Mouse (Mus musculus): ENCODE measurements around the gene Ifna1.
A peak's percentile ranks its signal among the peaks of the same experiment; 100 is the strongest.
"Not testable (repeated sequence)": the region's sequence is repeated elsewhere in the genome, so short reads cannot be mapped to it uniquely, and the experiment has no call there.

Ifna1 gene

GRCm38 (mm10) chr4:88849698-88850097, at the start of gene Ifna1:
Gene Ifna1 (plus strand): TSS chr4:88850087.
- no peak for DNase-seq (ENCODE audit: low read depth, low spot score)

GRCm38 (mm10) chr4:88802954-88803353, 46.9 kb upstream of the Ifna1 start, which contains the start of gene Gm13287:
Gene Gm13287 (plus strand): TSS chr4:88803254.
- not testable (repeated sequence) for DNase-seq (ENCODE audit: low read depth, low spot score)

- not testable (repeated sequence) for DNase-seq (ENCODE audit: low read depth, low spot score)
Observed at GRCm38 (mm10) chr4:88805231-88805630, 44.7 kb upstream of the Ifna1 start, which contains the start of gene Gm13288. Gene Gm13288 (plus strand): TSS chr4:88805531.

GRCm38 (mm10) chr4:88805761-88806160, 44.1 kb upstream of the Ifna1 start:
- DNase-seq (ENCODE audit: low read depth, low spot score), result not testable (repeated sequence)

GRCm38 (mm10) chr4:88815928-88816327, 34.0 kb upstream of the Ifna1 start, which contains the start of gene Ifna7:
Gene Ifna7 (plus strand): TSS chr4:88816228.
- DNase-seq (ENCODE audit: low read depth, low spot score), result no peak

GRCm38 (mm10) chr4:88819659-88820058, 30.2 kb upstream of the Ifna1 start, which contains the start of gene Ifna11:
Gene Ifna11 (plus strand): TSS chr4:88819959.
- no peak for DNase-seq (ENCODE audit: low read depth, low spot score)

- DNase-seq (ENCODE audit: low read depth, low spot score), result no peak
Observed at GRCm38 (mm10) chr4:88822995-88823394, 26.9 kb upstream of the Ifna1 start.

- DNase-seq (ENCODE audit: low read depth, low spot score), result not testable (repeated sequence)
Observed at GRCm38 (mm10) chr4:88827116-88827515, 22.8 kb upstream of the Ifna1 start, which contains the start of gene Ifna6. Gene Ifna6 (plus strand): TSS chr4:88827416.

GRCm38 (mm10) chr4:88830523-88830922, 19.4 kb upstream of the Ifna1 start:
- no peak for DNase-seq (ENCODE audit: low read depth, low spot score)

- DNase-seq (ENCODE audit: low read depth, low spot score), result not testable (repeated sequence)
Observed at GRCm38 (mm10) chr4:88835225-88835624, 14.7 kb upstream of the Ifna1 start, which contains the start of gene Ifna5. Gene Ifna5 (plus strand): TSS chr4:88835525.

- no peak for DNase-seq (ENCODE audit: low read depth, low spot score)
Observed at GRCm38 (mm10) chr4:88838828-88839227, 11.1 kb upstream of the Ifna1 start.

GRCm38 (mm10) chr4:88840058-88840457, 9.8 kb upstream of the Ifna1 start:
- DNase-seq (ENCODE audit: low read depth, low spot score), result no peak

GRCm38 (mm10) chr4:88841438-88841911, 8.4 kb upstream of the Ifna1 start, which contains the start of gene Ifna4:
Gene Ifna4 (plus strand): TSS chr4:88841861.
- no peak for DNase-seq (ENCODE audit: low read depth, low spot score)

- no peak for DNase-seq (ENCODE audit: low read depth, low spot score)
Observed at GRCm38 (mm10) chr4:88845334-88845733, 4.6 kb upstream of the Ifna1 start.

- no peak for DNase-seq (ENCODE audit: low read depth, low spot score)
Observed at GRCm38 (mm10) chr4:88851026-88851763, 1.3 kb downstream of the Ifna1 start.

- no peak for DNase-seq (ENCODE audit: low read depth, low spot score)
Observed at GRCm38 (mm10) chr4:88859214-88859613, 9.3 kb downstream of the Ifna1 start.

GRCm38 (mm10) chr4:88863309-88863708, 13.4 kb downstream of the Ifna1 start:
- no peak for DNase-seq (ENCODE audit: low read depth, low spot score)

GRCm38 (mm10) chr4:88864599-88864998, 14.7 kb downstream of the Ifna1 start:
- no peak for DNase-seq (ENCODE audit: low read depth, low spot score)

- DNase-seq (ENCODE audit: low read depth, low spot score), result no peak
Observed at GRCm38 (mm10) chr4:88865011-88865569, 15.2 kb downstream of the Ifna1 start.

GRCm38 (mm10) chr4:88867366-88867925, 17.6 kb downstream of the Ifna1 start:
- peak; percentile 29 for DNase-seq (ENCODE audit: low read depth, low spot score)

- no peak for DNase-seq (ENCODE audit: low read depth, low spot score)
Observed at GRCm38 (mm10) chr4:88867926-88868911, 18.3 kb downstream of the Ifna1 start.

Measured in telencephalon, adult 2 months (tissue).